Mouse (Mus musculus) kidney, postnatal 10 days (tissue): Measurements from ENCODE around the gene Lmntd1.

Experiments used
- DNase-seq: peaks from one replicate; pipeline ENCODE4 v3.0.0; 2021; ENCODE audit warnings: mixed read lengths

The Lmntd1 gene

DNA sequence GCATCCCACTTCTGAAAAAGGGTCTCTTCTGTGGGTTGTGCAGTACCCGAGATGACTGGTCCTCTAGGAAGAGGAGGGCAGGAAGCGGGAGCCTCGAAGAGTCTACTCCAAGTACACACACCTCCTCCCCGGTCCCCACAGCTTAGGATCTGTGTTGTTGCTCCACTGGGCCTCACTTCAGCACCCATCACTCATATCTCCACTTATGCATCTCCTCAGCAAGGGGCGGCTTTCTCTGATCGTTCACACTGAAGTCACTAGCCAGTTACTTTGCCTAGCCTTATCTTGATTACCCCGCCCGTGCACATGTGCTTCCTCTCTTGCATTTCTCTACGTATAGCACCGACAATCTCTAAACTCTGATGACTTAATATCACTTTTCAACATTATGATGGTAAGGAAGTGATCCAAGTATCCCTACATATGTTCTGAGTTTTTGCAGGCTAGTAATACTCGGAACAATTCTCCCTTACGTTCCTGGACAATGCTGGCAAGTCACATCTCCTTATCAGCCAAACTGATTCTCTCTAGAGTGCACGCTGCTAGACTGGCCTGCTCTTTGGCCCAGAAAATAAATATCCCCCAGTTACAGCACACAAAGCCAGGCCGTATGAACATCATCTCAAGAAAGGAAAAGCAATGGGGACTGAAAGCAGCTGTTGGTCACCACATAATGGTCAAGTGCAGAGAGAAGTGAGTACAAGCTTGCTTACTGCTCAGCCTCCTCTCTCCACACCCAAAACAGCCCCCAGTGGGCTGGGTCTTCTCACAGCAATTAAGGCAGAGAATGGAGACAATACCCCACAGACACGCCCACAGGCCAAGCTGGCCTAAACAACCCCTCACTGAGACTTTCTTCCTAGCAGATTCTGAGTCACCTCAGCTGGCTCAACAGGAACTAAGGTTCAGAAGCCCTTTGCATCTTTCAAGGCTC is 56.8 kb downstream of the Lmntd1 start:
- DNase-seq, result no peak

- DNase-seq, result no peak
Observed at GRCm38 (mm10) chr6:145553226-145553625, 60.9 kb downstream of the Lmntd1 start.

GRCm38 (mm10) chr6:145552817-145553216 is 61.3 kb downstream of the Lmntd1 start:
- DNase-seq, result no peak

- no peak for DNase-seq
Observed at GRCm38 (mm10) chr6:145550993-145551392, 63.1 kb downstream of the Lmntd1 start.

GRCm38 (mm10) chr6:145545927-145546641 is 68.0 kb downstream of the Lmntd1 start:
- peak; percentile 38 for DNase-seq

DNA sequence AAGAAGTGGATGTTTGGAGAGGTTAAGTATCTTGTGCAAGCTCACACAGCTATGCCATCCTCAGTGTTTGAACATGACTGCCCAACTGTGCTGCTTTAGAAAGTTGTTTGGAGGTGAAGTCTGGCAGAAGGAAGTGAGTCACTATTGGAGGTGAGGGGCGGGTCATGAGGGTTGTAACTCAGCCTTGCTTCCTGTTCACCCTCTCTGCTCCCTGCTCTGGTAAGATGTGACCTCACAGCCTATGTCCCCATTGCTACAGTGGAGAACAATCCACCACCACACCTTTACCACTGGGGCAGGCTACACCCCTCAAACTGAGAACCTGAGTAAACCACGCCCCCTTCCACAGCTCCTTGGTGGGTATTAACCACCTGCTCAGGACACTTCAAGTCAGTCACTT is 69.3 kb downstream of the Lmntd1 start:
- no peak for DNase-seq

GRCm38 (mm10) chr6:145544304-145544703 is 69.8 kb downstream of the Lmntd1 start:
- DNase-seq, result no peak

GRCm38 (mm10) chr6:145539568-145539859 is 74.6 kb downstream of the Lmntd1 start:
- DNase-seq, result no peak

DNA sequence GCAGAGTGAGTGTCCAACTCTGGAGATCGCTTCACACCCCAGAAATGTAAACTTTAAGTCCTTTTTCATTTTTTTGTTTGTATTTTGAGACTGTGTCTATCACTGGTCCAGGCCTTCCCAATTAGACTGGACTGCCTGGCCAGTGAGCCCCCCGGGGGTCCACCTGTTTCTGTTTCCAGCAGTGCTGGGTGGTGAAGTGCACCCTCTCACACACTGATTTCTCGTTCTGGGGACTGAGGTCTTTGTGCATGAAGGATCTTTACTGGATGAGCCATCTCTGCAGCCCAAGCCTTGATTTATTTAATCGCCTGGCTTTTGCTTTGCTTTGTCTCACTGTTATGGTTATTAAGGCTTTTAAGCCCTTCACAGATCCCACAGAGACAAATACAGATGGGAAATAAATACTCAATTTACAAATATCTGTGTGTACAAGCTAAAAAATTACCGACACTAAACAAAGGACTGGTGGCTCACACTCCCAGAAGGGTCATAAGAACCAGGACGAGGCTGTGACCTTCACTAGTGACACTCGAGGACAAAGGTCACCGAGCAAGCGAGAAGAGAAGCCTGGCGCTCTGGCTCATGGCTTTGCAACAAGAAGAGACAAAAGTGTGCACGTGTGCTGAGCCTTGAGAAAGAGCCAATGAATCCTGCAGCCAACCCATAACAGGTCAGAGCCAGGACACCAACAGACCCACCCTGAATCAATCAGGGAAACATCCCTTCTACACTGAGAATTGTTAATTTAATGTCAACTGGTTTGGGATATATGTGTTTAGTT is 75.1 kb downstream of the Lmntd1 start:
- DNase-seq, result no peak

GRCm38 (mm10) chr6:145530464-145530863 is 83.7 kb downstream of the Lmntd1 start:
- no peak for DNase-seq

GRCm38 (mm10) chr6:145523337-145523736 is 90.8 kb downstream of the Lmntd1 start:
- no peak for DNase-seq

- DNase-seq, result no peak
Observed at GRCm38 (mm10) chr6:145522617-145523016, 91.5 kb downstream of the Lmntd1 start.

- peak; percentile 29 for DNase-seq
Observed at GRCm38 (mm10) chr6:145517002-145517401, 97.1 kb downstream of the Lmntd1 start.

- peak; percentile 80 for DNase-seq
Observed at GRCm38 (mm10) chr6:145515859-145516581, 98.1 kb downstream of the Lmntd1 start.

GRCm38 (mm10) chr6:145511265-145511664 is 102.9 kb downstream of the Lmntd1 start:
- DNase-seq, result no peak

- no peak for DNase-seq
Observed at GRCm38 (mm10) chr6:145508828-145509227, 105.3 kb downstream of the Lmntd1 start.

DNA sequence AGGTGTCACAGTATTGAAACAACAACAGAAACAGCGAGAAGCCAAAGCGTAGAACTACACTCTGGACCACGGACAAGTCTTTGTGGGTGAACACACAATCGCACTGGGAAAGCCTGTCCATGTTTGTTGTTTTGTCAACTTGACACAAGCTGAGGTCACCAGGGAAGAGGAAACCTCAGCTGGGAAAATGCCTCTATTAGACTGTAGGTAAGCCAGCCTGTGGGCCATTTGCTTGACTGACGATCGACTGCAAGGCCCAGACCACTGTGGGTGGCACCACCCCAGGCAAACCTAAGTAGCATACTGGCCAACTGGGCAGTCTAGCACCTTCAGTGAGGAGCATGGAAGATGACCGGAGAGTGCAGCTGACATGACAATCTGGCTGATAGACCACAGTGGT is 112.4 kb downstream of the Lmntd1 start:
- DNase-seq, result no peak

DNA sequence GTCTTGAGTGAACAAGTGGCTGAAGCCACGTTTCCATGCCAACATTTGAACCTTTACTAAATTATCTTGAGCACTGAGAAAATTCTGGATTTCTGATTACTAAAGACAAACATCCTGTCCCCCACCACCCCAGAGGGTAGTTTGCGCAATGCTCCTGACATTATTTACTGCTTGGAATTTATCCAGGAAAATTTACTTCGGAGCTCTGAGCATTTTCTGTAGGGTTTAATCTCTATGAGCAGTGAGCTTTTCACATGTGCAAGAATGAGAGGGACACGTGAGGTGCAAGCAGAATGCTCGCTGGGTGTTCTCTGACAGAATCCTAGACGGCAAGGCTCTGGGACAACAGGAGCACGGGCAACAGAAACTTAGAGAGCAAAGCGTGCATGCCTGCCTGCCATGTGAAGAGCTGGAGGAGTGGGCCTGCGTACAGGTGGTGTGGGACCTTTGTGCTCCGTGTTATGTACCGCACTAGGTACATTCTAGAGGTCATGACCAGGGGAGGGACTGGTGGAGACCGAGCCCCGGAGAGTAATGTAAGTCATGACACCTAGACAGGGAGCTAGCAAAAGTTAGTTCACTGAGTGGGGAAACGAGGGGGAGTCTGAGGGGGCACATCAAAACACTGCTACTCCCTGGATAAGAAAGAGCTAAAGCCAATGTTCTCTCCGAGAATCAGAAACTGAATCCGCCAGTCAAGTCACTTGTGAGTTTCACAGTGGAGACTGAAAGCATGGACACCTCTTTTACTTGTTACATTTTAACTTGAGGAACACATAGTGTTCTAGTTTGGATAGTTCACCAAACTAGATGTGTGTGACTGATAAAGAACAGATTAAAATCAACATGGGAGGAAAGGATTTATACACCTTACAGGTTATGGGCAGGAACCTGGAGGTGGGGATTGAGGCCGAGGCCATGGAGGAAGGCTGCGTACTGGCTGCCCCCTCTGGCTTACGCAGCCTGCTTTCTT is 114.3 kb downstream of the Lmntd1 start:
- peak; percentile 32 for DNase-seq

- no peak for DNase-seq
Observed at GRCm38 (mm10) chr6:145495731-145496130, 118.4 kb downstream of the Lmntd1 start.

GRCm38 (mm10) chr6:145488251-145488650 is 125.9 kb downstream of the Lmntd1 start:
- no peak for DNase-seq

GRCm38 (mm10) chr6:145485986-145486605 is 128.0 kb downstream of the Lmntd1 start:
- DNase-seq, result no peak
